Mouse (Mus musculus) C2C12 (cell line): Measurements from ENCODE around the gene Akap13. TPM values are rescaled to one million over a fixed set of nuclear protein-coding genes. Genes with fewer than 3 reads are reported as not detected.

ENCODE experiments used
- H3K27me3 ChIP-seq: one replicate; pipeline ENCODE4 v1.6.1; 2011; ENCODE audit not compliant: control insufficient read depth, insufficient read depth, insufficient read length
- H3K36me3 ChIP-seq: one replicate; pipeline ENCODE4 v1.6.1; 2011; ENCODE audit not compliant: control insufficient read depth, insufficient read depth
- H3K4me3 ChIP-seq: one replicate; pipeline ENCODE4 v1.5.1; 2011; ENCODE audit warnings: mild to moderate bottlenecking, control low read depth; ENCODE audit not compliant: poor library complexity, insufficient read depth, severe bottlenecking
- H3K79me2 ChIP-seq: one replicate; pipeline ENCODE4 v1.6.1; 2011; ENCODE audit not compliant: control insufficient read depth, insufficient read depth
- H3K79me3 ChIP-seq: one replicate; pipeline ENCODE4 v1.6.1; 2011; ENCODE audit warnings: low read depth, control low read depth
- H3ac ChIP-seq: one replicate; pipeline ENCODE3; 2011; ENCODE audit warnings: low read depth; ENCODE audit not compliant: control insufficient read depth, insufficient read length
- CEBPB ChIP-seq: IDR thresholded peaks from one replicate; pipeline ENCODE4 v1.6.1; 2011; ENCODE audit warnings: low read depth, mild to moderate bottlenecking, control low read depth, moderate library complexity
- CTCF ChIP-seq: IDR thresholded peaks from one replicate; pipeline ENCODE4 v1.5.1; 2011; ENCODE audit not compliant: control insufficient read depth, insufficient read depth, insufficient read length
- FOSL1 ChIP-seq: IDR thresholded peaks from one replicate; pipeline ENCODE4 v1.8.0; 2011; ENCODE audit warnings: mild to moderate bottlenecking, low read length; ENCODE audit not compliant: poor library complexity, insufficient read depth, severe bottlenecking
- MAX ChIP-seq: IDR thresholded peaks from one replicate; pipeline ENCODE4 v1.6.1; 2011; ENCODE audit warnings: mild to moderate bottlenecking, control low read depth
- MYOD1 ChIP-seq: IDR thresholded peaks from one replicate; pipeline ENCODE4 v1.6.1; 2011; ENCODE audit warnings: low read depth; ENCODE audit not compliant: control insufficient read depth, insufficient read length
- MYOG ChIP-seq: IDR thresholded peaks from one replicate; pipeline ENCODE4 v1.6.1; 2011; ENCODE audit not compliant: control insufficient read depth, insufficient read length; ENCODE audit errors: extremely low read depth
- USF1 ChIP-seq: IDR thresholded peaks from one replicate; pipeline ENCODE4 v1.6.1; 2011; ENCODE audit warnings: low read depth, mild to moderate bottlenecking, control low read depth, moderate library complexity
- polyA plus RNA-seq: library from polyadenylated mRNA; unstranded; fragments of >200 nt; fragmentation: generic; extraction: Trizol; gene quantifications from one replicate; pipeline ENCODE4 v1.2.1, GENCODE M21; 2012; ENCODE audit warnings: missing spikeins

The Akap13 gene
- polyA plus RNA-seq, 1 experiment: 11.1 TPM

DNA sequence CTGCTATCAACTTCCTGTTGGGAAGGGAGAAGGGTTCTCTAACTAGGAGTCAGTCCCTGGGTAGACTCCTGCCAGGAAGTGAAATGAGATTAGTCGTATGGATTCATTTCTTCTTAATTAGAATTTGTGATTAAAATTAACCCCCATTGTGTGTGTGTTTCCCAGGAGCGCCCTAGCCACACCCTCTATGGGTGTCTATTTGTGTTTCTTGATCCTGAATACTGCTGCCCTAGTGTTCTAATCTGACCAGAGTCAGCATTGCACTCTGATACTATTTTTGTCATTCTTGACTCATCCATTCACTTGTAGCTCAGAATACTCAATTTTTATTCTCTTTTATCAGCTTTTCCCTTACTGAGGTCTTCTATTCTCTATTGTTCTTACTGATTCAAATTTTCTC is 115.7 kb downstream of the Akap13 start:
- H3K79me3 ChIP-seq: no peaks in the 10 kb centered on the region
- H3ac ChIP-seq: no peak overlapping the region
- H3K27me3 ChIP-seq: no peaks in the 10 kb centered on the region
- TF ChIP-seq MYOG (no peak), CTCF (no peak), MYOD1 (no peak), MAX (no peak), CEBPB (no peak), FOSL1 (no peak), USF1 (no peak)
- H3K79me2 ChIP-seq: no peaks in the 10 kb centered on the region
- H3K4me3 ChIP-seq: no peak overlapping the region
- no peaks in the 10 kb centered on the region for H3K36me3 ChIP-seq

DNA sequence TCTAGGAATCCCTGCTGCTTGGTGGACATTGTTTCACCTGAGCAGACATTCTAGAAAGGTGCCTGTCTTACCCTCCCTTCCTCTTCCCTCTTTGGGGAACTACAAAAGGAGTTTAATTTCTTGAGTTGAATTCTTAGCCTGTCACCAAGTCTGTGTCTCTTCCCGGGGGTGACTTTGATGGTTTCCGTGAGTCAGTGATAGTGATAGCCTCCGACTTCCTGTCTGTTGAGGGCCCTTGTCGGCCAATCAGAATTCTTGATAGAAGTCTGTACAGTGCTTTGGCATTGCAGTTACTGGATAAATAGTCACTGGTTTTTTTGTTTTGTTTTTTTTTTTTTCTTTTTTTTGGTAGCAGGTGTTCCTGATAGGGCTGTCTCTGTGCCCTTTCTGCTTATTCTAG is 116.8 kb downstream of the Akap13 start:
- H3K36me3 ChIP-seq: no peaks in the 10 kb centered on the region

GRCm38 (mm10) chr7:75575120-75575649 is 119.9 kb downstream of the Akap13 start:
- no peaks in the 10 kb centered on the region for H3K27me3 ChIP-seq
- H3K36me3 ChIP-seq: no peaks in the 10 kb centered on the region
- no peak for TF ChIP-seq MYOG
- no peak for TF ChIP-seq CTCF
- TF ChIP-seq CEBPB: no peak
- TF ChIP-seq FOSL1: no peak
- TF ChIP-seq MAX: no peak
- TF ChIP-seq USF1: no peak
- TF ChIP-seq MYOD1: no peak
- H3K79me3 ChIP-seq: no peaks in the 10 kb centered on the region
- H3K4me3 ChIP-seq: no peak overlapping the region
- no peaks in the 10 kb centered on the region for H3K79me2 ChIP-seq
- no peak overlapping the region for H3ac ChIP-seq

More for the DNA sequence above, 116.8 kb downstream of the Akap13 start:
- H3K27me3 ChIP-seq: no peaks in the 10 kb centered on the region
- TF ChIP-seq MYOD1 (no peak), FOSL1 (no peak), MAX (no peak), CTCF (no peak), MYOG (no peak), CEBPB (no peak), USF1 (no peak)
- no peak overlapping the region for H3K4me3 ChIP-seq
- no peak overlapping the region for H3ac ChIP-seq
- no peaks in the 10 kb centered on the region for H3K79me3 ChIP-seq
- H3K79me2 ChIP-seq: no peaks in the 10 kb centered on the region

GRCm38 (mm10) chr7:75575800-75576585 is 120.7 kb downstream of the Akap13 start:
- peaks cover 5% of the 10 kb centered on the region for H3K36me3 ChIP-seq
- H3ac ChIP-seq: no peak overlapping the region
- no peaks in the 10 kb centered on the region for H3K27me3 ChIP-seq
- no peaks in the 10 kb centered on the region for H3K79me2 ChIP-seq
- H3K4me3 ChIP-seq: no peak overlapping the region
- no peaks in the 10 kb centered on the region for H3K79me3 ChIP-seq
- TF ChIP-seq FOSL1: no peak
- TF ChIP-seq USF1: no peak
- no peak for TF ChIP-seq MYOD1
- no peak for TF ChIP-seq MYOG
- TF ChIP-seq CTCF: no peak
- TF ChIP-seq MAX: no peak
- no peak for TF ChIP-seq CEBPB

- Histone ChIP-seq H3K36me3 (peaks cover 13% of the 10 kb centered on the region), H3K27me3 (no peaks in the 10 kb centered on the region), H3ac (no peak overlapping the region), H3K79me2 (no peaks in the 10 kb centered on the region), H3K4me3 (no peak overlapping the region), H3K79me3 (no peaks in the 10 kb centered on the region)
- no peak for TF ChIP-seq USF1
- TF ChIP-seq CTCF: no peak
- TF ChIP-seq FOSL1: no peak
- no peak for TF ChIP-seq MYOG
- TF ChIP-seq MAX: no peak
- TF ChIP-seq CEBPB: no peak
- TF ChIP-seq MYOD1: no peak
These were observed 121.5 kb downstream of the Akap13 start for GRCm38 (mm10) chr7:75576851-75577250.

GRCm38 (mm10) chr7:75577353-75577752 is 122.0 kb downstream of the Akap13 start:
- TF ChIP-seq MYOD1 (no peak), CEBPB (no peak), FOSL1 (no peak), USF1 (no peak), MYOG (no peak), MAX (no peak), CTCF (no peak)
- Histone ChIP-seq H3ac (no peak overlapping the region), H3K79me3 (no peaks in the 10 kb centered on the region), H3K36me3 (peaks cover 13% of the 10 kb centered on the region), H3K79me2 (no peaks in the 10 kb centered on the region), H3K4me3 (no peak overlapping the region), H3K27me3 (no peaks in the 10 kb centered on the region)
